Mouse (Mus musculus) layer of hippocampus, postnatal 14 days (tissue): ENCODE measurements around the gene Trim32. TPM values are rescaled to one million over a fixed set of nuclear protein-coding genes. Genes with fewer than 3 reads are reported as not detected.

ENCODE experiments used
- DNase-seq, 2 experiments: peaks; one replicate each; pipeline ENCODE4 v3.0.0; 2021 to 2022; ENCODE audit warnings: low spot score in 2 of 2, mixed read lengths in 1 of 2
- long read RNA-seq, 2 experiments: library from polyadenylated mRNA; stranded (forward); transcript quantifications; one replicate each; pipeline ENCODE4 v2.0.0; 2021
- total RNA-seq, 2 experiments: library from RNA; stranded (reverse); gene quantifications; 2 replicates each; pipeline ENCODE4 v1.2.3; 2021

Gene Trim32
- total RNA-seq = 100 to 1,000 TPM; 191 to 198 TPM
- long read RNA-seq, experiment 1, transcript Trim32-201 (2 exons, 3,194 nt) = major isoform, 124 of 222 reads
- long read RNA-seq, experiment 1, transcript Trim32-202 (2 exons, 3,191 nt) = minor isoform, 54 of 222 reads
- long read RNA-seq, experiment 1, partial matches to known transcripts = 32 of 222 reads
- long read RNA-seq, experiment 1, other reads (novel, unspliced or antisense) = 9 of 222 reads
- long read RNA-seq, experiment 2, transcript Trim32-201 (2 exons, 3,194 nt) = major isoform, 169 of 312 reads
- long read RNA-seq, experiment 2, transcript Trim32-202 (2 exons, 3,191 nt) = minor isoform, 85 of 312 reads
- long read RNA-seq, experiment 2, partial matches to known transcripts = 45 of 312 reads
- long read RNA-seq, experiment 2, other reads (novel, unspliced or antisense) = 12 of 312 reads

GRCm38 (mm10) chr4:65604504-65605150 lies at the start of gene Trim32:
Gene Trim32, plus strand, starts transcription at chr4:65604986.
- peak; percentile 99 to 100 for DNase-seq

DNA sequence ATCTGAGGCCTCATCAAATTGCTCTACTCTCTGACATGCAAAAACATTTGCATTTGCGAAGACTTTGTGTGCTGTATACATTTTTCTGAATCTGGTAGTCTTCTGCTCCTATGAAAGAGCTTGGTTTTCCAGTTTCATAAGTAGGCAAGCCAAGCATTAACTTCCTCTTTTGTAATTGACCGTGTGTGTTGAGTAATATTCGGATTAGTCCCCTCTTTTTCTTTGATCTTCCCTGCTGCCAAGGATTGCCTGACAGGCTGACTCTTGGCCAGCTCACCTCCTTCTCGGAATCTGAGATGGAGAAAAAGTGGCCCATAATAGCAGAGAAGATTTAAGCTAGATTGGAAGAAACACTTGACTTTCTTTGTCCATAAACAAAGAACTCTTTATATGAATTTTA lies 39.3 kb upstream of the Trim32 start:
- DNase-seq = no peak

DNA sequence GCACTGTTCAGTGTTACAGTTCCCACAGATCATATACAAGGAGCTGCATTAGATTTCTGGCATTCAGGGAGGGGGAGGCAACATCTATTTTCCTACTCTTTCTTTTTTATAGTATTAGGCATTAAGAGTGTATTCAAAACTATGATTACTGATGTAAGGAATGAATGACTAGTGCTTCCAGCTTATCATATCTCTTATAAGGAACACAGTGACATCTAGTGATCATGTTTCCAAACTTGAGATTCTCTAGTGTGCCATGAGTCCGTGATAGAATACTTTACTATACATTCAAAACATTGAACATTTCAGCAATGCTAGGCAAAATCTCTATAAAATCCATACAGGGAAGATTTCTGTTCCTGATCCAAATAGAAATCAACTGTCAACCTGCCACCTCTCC lies 24.5 kb upstream of the Trim32 start:
- peak in 1 of 2 experiments; percentile 15 for DNase-seq

DNA sequence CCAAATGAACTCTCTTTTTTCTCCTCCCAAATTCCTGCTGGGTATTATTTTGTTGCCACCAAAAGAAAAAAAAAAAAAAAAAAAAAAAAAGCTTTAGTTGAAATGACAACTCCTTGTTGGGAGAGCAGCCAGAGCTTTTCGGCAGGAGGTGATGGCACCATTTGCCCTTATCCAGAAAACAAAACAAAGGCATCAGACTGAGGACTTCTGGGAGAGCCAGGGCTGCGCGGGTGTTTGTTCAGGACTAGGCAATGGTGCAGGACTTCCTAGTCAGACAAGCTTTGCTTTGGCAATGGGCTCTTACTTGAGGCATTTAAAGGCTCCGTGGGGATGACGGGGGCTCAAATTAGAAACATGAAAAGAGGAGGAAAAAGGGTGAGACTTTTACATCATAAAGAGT lies 17.8 kb upstream of the Trim32 start:
- peak in 1 of 2 experiments; percentile 29 for DNase-seq

DNA sequence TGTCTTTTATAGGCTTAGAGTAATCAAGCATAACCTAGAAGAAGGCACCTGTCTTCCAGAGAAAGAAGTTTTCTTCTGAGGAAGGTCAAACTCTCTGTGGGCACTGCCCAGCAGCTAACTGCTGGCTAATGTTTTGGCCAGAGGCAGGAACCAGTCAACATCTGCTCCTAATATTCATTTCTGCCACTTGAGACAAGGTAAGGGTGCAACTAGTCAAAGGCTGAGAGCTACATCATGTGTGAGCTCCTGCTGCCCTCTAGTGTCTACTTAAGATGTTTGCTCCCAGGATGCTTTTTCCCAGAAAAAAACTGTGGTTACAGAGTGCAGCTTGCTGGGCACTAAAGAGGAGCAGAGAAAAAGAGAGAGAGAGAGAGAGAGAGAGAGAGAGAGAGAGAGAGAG lies 15.0 kb upstream of the Trim32 start:
- peak; percentile 29 to 72 for DNase-seq

DNA sequence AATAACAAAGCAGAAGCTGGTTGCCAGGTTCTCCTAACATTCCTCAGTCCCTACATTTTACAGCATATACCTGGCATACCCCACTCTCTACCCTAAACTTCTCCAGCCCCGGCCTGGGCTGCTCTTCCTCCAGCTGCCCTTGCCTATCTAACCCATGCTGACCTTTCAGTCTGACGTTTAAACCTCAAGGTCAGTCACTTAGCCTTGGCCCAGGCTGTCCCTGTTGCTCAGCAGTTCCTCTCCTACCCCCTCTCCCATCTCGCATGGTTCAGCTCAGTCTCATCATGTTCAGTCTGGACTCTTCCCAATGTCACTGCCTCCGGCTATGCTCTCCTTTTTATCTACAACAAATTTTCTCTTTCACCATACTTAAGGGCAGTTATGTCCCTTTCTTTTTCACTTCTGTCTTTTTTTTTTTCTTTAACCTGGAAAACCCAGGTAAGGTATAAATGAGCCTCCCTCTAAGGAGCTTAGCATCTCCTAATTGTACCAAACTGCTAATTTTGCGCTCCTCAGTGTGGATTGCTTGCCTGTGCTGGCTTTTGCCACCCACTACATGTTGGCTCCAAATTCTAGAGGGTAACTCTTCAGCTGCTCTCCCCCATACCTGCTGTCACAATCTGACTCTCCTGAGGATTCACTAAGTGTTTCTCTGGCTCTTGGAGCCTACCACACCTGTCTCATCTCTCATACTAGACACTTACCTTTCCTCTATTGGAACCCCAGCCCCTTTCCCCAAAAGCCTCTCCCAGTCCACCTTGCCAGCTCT lies 10.0 kb upstream of the Trim32 start:
- DNase-seq = no peak

DNA sequence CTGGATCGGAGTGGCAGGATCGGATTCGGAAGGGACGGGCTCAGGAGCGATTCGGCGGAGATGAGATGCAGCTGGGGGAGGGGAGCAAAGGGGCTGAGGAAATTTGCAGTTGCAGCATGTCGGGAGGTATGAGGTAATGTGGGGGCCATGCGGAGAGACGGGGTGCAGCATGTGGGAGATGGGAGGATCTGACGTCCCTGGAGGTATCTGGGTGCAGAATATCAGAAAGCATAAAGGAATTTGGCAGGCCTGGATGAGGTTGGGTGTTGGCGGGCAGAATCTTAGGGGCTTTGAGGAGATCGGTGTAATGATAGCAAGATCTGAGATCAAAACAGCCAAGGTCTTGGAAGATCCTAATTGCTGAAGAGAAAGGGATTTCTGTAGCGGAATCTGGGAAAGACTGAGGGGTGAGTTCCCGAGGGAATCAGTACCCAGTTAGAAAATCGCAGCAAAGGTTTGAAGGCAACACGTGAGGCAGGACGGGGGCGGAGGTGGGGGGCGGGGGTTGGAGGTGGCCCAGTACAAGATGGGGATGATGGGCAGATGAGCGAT lies 441 bp downstream of the Trim32 start:
- peak in 1 of 2 experiments; percentile 54 for DNase-seq

- DNase-seq = no peak
Observed at GRCm38 (mm10) chr4:65607184-65607631, 2.4 kb downstream of the Trim32 start.

- no peak for DNase-seq
Observed at GRCm38 (mm10) chr4:65608112-65608511, 3.3 kb downstream of the Trim32 start.

DNA sequence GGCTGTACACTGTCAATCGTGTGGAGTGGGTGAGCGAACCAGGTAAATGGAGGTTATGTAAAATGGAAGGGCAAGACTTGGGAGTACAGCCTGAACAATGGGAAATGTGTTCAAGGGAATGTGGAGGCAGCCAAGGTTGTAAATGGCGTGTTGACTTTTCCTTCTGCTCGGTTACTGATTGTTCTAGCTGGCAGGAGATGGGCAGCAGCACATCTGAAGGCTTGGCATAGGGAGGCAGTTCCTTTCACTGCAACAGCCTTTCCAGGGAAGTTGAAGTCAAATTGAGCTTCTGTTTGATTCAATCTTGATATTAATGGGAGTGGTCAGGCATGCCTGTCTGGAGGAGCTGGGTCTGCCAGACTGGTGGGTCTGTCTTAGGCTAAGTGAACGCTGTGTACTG lies 5.5 kb downstream of the Trim32 start:
- DNase-seq = no peak

GRCm38 (mm10) chr4:65610896-65611295 lies 6.1 kb downstream of the Trim32 start:
- DNase-seq = peak in 1 of 2 experiments; percentile 72

GRCm38 (mm10) chr4:65613135-65613534 lies 8.3 kb downstream of the Trim32 start:
- DNase-seq = no peak

GRCm38 (mm10) chr4:65620125-65620524 lies 15.3 kb downstream of the Trim32 start:
- no peak for DNase-seq

DNA sequence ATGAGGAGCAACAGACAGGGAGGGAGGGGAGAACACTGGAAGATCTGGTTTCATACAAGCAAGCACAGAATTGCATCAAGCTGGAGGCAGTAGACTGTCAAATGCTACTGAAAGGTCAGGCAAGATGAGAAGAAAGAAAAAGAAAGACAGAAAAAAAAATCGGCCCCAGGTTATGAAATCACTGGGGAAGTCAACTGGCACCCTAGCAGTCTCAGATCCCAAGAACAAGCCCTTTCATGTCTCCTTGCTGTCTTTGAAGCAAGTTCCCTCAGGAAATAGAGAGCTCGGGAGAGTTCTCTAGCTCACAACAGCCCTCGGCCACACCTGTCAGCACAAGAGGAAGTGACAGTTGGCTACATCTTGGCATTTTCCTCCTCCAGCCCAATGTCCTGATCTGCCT lies 33.4 kb downstream of the Trim32 start:
- no peak for DNase-seq

- DNase-seq = no peak
Observed at GRCm38 (mm10) chr4:65642611-65643010, 37.8 kb downstream of the Trim32 start.

- peak; percentile 77 to 86 for DNase-seq
Observed at GRCm38 (mm10) chr4:65654723-65655122, 49.9 kb downstream of the Trim32 start.

DNA sequence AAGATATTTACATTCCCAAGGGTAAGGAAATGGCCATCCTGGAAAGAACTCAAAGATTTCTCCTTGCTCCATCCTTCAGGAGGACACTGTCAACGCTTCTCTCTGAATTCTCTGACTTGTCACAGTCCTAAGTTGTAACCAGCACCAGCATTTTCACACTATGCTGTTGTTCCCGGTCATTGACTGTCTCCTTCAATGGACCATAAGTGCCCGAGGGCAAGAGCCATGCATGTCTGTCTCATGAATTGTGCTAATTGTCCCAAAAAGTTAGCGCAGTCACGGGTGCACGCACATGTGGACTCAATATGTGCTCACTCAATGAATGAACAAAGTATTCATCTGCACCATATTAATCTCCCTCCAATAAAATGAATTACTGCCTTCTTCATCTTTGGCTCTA lies 58.4 kb downstream of the Trim32 start:
- DNase-seq = no peak
